Comparison of ENCODE assay signal across 9 mouse cellular contexts in genomic region chr11:102989641-102990151, GRCm38 (mm10). TPM values are rescaled to one million over a fixed set of nuclear protein-coding genes. Genes with fewer than 3 reads are reported as not detected.
DNase-seq lines count a peak whose midpoint lies in the region; ATAC-seq lines count a peak whose summit lies in the region.
"Had no signal": no experiment of that assay in that cellular context is flagged by ENCODE, and none has a peak within 500 bp of the region (broad histone marks: within the 10 kb centered on the region; RNA-seq: fewer than 3 reads in every experiment).

No protein-coding gene starts in this region.

- H3K27me3 ChIP-seq in kidney, embryonic 15.5 days: peaks cover 53% of the 10 kb centered on the region
- H3K27me3 ChIP-seq in embryonic facial prominence, embryonic 15.5 days: peaks cover 38% of the 10 kb centered on the region
- H3K27me3 ChIP-seq in intestine, embryonic 16.5 days (replicated peaks; ENCODE audit: control insufficient read depth, insufficient read depth, low read length): peaks cover 19% of the 10 kb centered on the region
- H3K27me3 ChIP-seq in neural tube, embryonic 11.5 days (ENCODE audit: control insufficient read depth, insufficient read depth, low read length): peaks cover 35% of the 10 kb centered on the region

- peak overlapping the region; percentile 43; the same call in 1 of the 2 replicates for H3K9ac ChIP-seq in kidney, embryonic 15.5 days
- H3K9ac ChIP-seq in embryonic facial prominence, embryonic 15.5 days: peak overlapping the region; percentile 50; the same call in 1 of the 2 replicates
- peak overlapping the region; percentile 66 for H3K9ac ChIP-seq in intestine, embryonic 16.5 days (ENCODE audit: low read depth, low read length)
- H3K9ac ChIP-seq in neural tube, embryonic 11.5 days (ENCODE audit: low read length): peak overlapping the region; percentile 16; the same call in 1 of the 2 replicates

- DNase-seq in kidney, adult 11 months: no peak
- no peak for DNase-seq in neural tube, embryonic 11.5 days (ENCODE audit: low spot score)
- DNase-seq in cerebellum, postnatal 25 days: no peak
- no peak for DNase-seq in lung, postnatal 25 days (ENCODE audit: low spot score)
- no peak for DNase-seq in layer of hippocampus, adult 9-10 months (ENCODE audit: low spot score)

- peaks cover 12% of the 10 kb centered on the region for H3K36me3 ChIP-seq in kidney, embryonic 15.5 days
- H3K36me3 ChIP-seq in embryonic facial prominence, embryonic 15.5 days: peaks cover 8% of the 10 kb centered on the region
- H3K36me3 ChIP-seq in intestine, embryonic 16.5 days (ENCODE audit: control insufficient read depth, insufficient read depth, low read length): no peaks in the 10 kb centered on the region
- H3K36me3 ChIP-seq in neural tube, embryonic 11.5 days (ENCODE audit: control insufficient read depth, insufficient read depth, low read length): peaks cover 4% of the 10 kb centered on the region; the same call in 1 of the 2 replicates

- peak overlapping the region; percentile 48 for H3K4me3 ChIP-seq in kidney, embryonic 15.5 days (replicated peaks)
- H3K4me3 ChIP-seq in embryonic facial prominence, embryonic 15.5 days (replicated peaks): peak overlapping the region; percentile 46
- peak overlapping the region; percentile 46 for H3K4me3 ChIP-seq in intestine, embryonic 16.5 days (ENCODE audit: low read length)
- H3K4me3 ChIP-seq in neural tube, embryonic 11.5 days (ENCODE audit: low read depth, low read length): peak overlapping the region; percentile 22
- H3K4me3 ChIP-seq: erythroblast, embryonic 14.5 days had no signal

- no peak overlapping the region for H3K27ac ChIP-seq in kidney, embryonic 15.5 days
- no peak overlapping the region for H3K27ac ChIP-seq in embryonic facial prominence, embryonic 15.5 days (replicated peaks)
- H3K27ac ChIP-seq in intestine, embryonic 16.5 days (ENCODE audit: low read length): no peak overlapping the region
- no peak overlapping the region for H3K27ac ChIP-seq in neural tube, embryonic 11.5 days (ENCODE audit: low read depth, low read length)

- peak overlapping the region; percentile 89 for H3K4me2 ChIP-seq in kidney, embryonic 15.5 days
- peak overlapping the region; percentile 85 for H3K4me2 ChIP-seq in embryonic facial prominence, embryonic 15.5 days (replicated peaks)
- peak overlapping the region; percentile 73 for H3K4me2 ChIP-seq in intestine, embryonic 16.5 days (ENCODE audit: low read depth, low read length)
- peak overlapping the region; percentile 48 for H3K4me2 ChIP-seq in neural tube, embryonic 11.5 days (ENCODE audit: low read depth)

- no peaks in the 10 kb centered on the region for H3K9me3 ChIP-seq in kidney, embryonic 15.5 days (replicated peaks)
- H3K9me3 ChIP-seq in embryonic facial prominence, embryonic 15.5 days (replicated peaks): no peaks in the 10 kb centered on the region
- no peaks in the 10 kb centered on the region for H3K9me3 ChIP-seq in intestine, embryonic 16.5 days (ENCODE audit: control insufficient read depth, low read length)
- no peaks in the 10 kb centered on the region for H3K9me3 ChIP-seq in neural tube, embryonic 11.5 days (ENCODE audit: control insufficient read depth, low read length)

- ATAC-seq in kidney, embryonic 15.5 days (replicated peaks; ENCODE audit: low FRiP score): no peak
- no peak for ATAC-seq in embryonic facial prominence, embryonic 15.5 days (ENCODE audit: insufficient number of reproducible peaks, low FRiP score, low TSS enrichment, low read depth)
- no peak for ATAC-seq in intestine, embryonic 16.5 days
- ATAC-seq in neural tube, embryonic 11.5 days (ENCODE audit: insufficient read depth, low FRiP score, low TSS enrichment): no peak

- H3K4me1 ChIP-seq in kidney, embryonic 15.5 days: peaks cover 29% of the 10 kb centered on the region
- peaks cover 22% of the 10 kb centered on the region for H3K4me1 ChIP-seq in embryonic facial prominence, embryonic 15.5 days
- H3K4me1 ChIP-seq in intestine, embryonic 16.5 days (ENCODE audit: control insufficient read depth, insufficient read depth, low read length): peaks cover 18% of the 10 kb centered on the region
- peaks cover 11% of the 10 kb centered on the region for H3K4me1 ChIP-seq in neural tube, embryonic 11.5 days (ENCODE audit: control insufficient read depth, insufficient read depth, low read length)

- 5% methylated on average over 28 of the region's 28 CpGs for WGBS in kidney, embryonic 15.5 days
- 6% methylated on average over 28 of the region's 28 CpGs for WGBS in embryonic facial prominence, embryonic 15.5 days
- WGBS in intestine, embryonic 16.5 days: 10% methylated on average over 28 of the region's 28 CpGs
- WGBS in neural tube, embryonic 11.5 days: 5% methylated on average over 28 of the region's 28 CpGs

RNA-seq across cellular contexts. Expression of gene Nmt1, which starts 38.3 kb away (rescaled TPM):
- polyA plus RNA-seq in kidney, embryonic 15.5 days (2015; fragmentation: Nextera tagmentation; extraction: Ambion mirVana): 59.2 and 63.2 TPM in 2 replicates
- polyA plus RNA-seq in embryonic facial prominence, embryonic 15.5 days (2015; fragmentation: Nextera tagmentation; extraction: Ambion mirVana): 49.5 and 52.9 TPM in 2 replicates
- 55.9 and 59.6 TPM in 2 replicates for polyA plus RNA-seq in intestine, embryonic 16.5 days (2015; fragmentation: Nextera tagmentation; extraction: Ambion mirVana)
- polyA plus RNA-seq in neural tube, embryonic 11.5 days (2014; fragmentation: Nextera tagmentation; extraction: Ambion mirVana): 51.5 and 53.3 TPM in 2 replicates

RNA-seq across cellular contexts. Expression of gene Dcakd, which starts 38.4 kb away (rescaled TPM):
- polyA plus RNA-seq in kidney, embryonic 15.5 days (2015; fragmentation: Nextera tagmentation; extraction: Ambion mirVana): 165 and 187 TPM in 2 replicates
- polyA plus RNA-seq in embryonic facial prominence, embryonic 15.5 days (2015; fragmentation: Nextera tagmentation; extraction: Ambion mirVana): 144 and 158 TPM in 2 replicates
- 91.5 and 92.7 TPM in 2 replicates for polyA plus RNA-seq in intestine, embryonic 16.5 days (2015; fragmentation: Nextera tagmentation; extraction: Ambion mirVana)
- polyA plus RNA-seq in neural tube, embryonic 11.5 days (2014; fragmentation: Nextera tagmentation; extraction: Ambion mirVana): 319 and 323 TPM in 2 replicates

RNA-seq across cellular contexts. Expression of gene C1ql1, which starts 43.2 kb away (rescaled TPM):
- polyA plus RNA-seq in kidney, embryonic 15.5 days (2015; fragmentation: Nextera tagmentation; extraction: Ambion mirVana): 3.7 and 4.2 TPM in 2 replicates
- 2.7 and 4.1 TPM in 2 replicates for polyA plus RNA-seq in embryonic facial prominence, embryonic 15.5 days (2015; fragmentation: Nextera tagmentation; extraction: Ambion mirVana)
- 0.53 and 2.3 TPM in 2 replicates for polyA plus RNA-seq in intestine, embryonic 16.5 days (2015; fragmentation: Nextera tagmentation; extraction: Ambion mirVana)
- polyA plus RNA-seq in neural tube, embryonic 11.5 days (2014; fragmentation: Nextera tagmentation; extraction: Ambion mirVana): 2.9 and 4.0 TPM in 2 replicates
- polyA plus RNA-seq: erythroblast, embryonic 14.5 days had no signal

Comparison
In these comparisons a context has a peak if more than half of its experiments do, and no peak if none do; other contexts are left out.
1. H3K9ac ChIP-seq: peak in every context shown above with its lines; median percentile 66 in intestine, embryonic 16.5 days; 50 in embryonic facial prominence, embryonic 15.5 days; 43 in kidney, embryonic 15.5 days; 16 in neural tube, embryonic 11.5 days.